Mouse (Mus musculus) embryo, embryonic 11 days (tissue): ENCODE results near the gene Smc4.
A peak's percentile ranks its signal among the peaks of the same experiment; 100 is the strongest.
"Not testable (repeated sequence)": the region's sequence is repeated elsewhere in the genome, so short reads cannot be mapped to it uniquely, and the experiment has no call there.

Experiments used
- DNase-seq: peaks from one replicate; pipeline ENCODE4 v3.0.0-alpha.2; 2015

Smc4 gene

DNA sequence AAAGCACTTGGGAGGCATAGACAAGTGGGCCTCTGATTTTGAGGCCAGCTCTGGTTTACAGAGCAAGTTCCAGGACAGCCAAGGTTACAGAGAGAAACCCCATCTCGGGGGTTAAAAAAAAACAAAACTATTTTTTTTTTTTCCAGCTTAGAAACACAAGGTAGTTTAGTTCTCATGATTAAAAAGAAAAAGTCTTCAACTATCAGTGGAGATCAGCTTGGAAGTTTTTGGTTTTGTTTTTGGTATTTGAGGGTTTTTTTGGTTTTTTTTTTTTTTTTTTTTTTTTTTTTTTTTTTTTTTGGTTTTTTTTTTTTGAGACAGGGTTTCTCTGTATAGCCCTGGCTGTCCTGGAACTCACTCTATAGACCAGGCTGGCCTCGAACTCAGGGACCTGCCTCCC lies 14.1 kb downstream of the Smc4 start:
- DNase-seq = not testable (repeated sequence)

DNA sequence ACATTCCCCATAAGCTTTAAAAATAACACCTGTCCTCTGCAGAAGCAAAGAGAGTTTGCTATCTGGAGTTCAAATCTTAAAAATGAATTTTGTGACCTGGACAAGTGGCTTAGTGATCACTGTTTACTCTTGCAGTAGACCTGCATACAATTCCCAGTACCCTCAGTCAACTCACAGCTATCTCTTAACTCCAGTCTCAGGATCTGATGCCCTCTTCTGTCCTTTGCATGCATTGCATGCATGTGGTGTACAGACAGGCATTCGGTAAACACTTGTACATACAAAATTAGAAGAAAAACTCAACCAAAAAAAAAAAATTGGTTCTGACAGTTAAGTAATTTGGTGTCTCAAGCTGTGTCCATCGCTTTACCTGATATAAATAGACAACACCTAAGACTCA lies 15.7 kb downstream of the Smc4 start:
- DNase-seq = no peak

DNA sequence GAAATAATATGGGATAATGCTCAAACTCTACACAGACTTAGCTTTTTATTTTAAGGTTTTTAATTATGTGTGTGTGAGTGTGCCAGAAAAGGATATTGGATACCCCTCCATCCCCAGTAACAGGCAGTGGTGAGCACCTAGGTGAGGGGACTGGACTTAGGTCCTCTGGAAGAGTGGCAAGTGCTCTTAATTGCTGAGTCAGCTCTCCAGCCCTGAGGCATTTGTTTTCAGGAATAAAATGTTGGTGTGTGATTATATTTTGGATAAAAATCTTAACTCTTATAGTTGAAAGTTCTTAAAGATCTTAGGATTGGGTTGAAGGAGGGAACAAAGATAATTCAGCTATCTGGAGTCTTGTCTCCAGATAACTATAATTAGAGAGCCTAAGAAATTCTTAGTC lies 16.2 kb downstream of the Smc4 start:
- no peak for DNase-seq

DNA sequence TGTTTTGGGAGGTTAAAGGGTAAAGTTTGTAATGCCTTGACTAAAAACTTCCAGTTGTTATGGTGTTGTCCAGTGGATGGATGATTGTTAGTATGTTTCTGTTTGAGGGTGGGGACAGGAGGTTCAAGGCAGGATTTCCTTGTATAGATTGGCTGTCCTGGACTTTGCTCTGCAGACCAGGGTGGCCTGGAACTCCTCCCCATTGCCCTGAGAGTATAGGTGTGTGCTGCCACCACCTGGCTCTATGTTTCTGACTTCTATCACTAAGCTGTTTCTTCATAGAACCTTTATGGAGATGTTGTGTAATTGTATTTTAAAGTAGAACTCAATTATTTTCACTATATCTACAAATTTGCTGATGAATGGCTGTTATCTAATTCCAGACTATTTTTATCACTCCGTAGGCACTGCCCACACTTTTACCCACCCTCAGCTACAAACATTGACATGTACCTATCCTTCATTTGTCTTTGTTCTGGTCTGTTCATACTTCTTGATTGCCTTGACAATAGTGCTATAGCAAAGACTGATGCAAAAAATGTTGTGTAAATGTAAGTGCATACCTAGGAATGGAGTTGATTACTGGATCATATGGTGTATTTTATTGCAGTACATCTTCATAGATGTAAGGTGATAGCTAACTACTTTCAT lies 21.7 kb downstream of the Smc4 start:
- DNase-seq = no peak

DNA sequence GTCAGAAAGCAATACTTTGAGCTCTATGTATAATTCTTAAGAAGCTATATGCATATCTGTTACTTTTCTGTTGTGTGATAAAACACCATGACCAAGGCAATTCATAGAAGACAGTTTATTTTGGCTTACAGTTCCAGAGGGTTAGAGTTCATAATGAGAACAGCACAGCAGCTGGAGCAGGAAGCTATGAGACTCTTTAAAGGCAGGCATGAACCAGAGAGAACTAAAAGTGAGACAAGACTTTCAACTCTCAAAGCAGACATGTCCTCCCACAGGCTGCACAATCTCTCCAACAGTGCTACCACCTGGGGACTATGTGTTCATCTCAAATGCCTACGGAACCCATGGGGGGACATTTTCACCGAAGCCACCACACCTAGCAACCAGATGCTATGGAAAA lies 35.6 kb downstream of the Smc4 start:
- DNase-seq = no peak

DNA sequence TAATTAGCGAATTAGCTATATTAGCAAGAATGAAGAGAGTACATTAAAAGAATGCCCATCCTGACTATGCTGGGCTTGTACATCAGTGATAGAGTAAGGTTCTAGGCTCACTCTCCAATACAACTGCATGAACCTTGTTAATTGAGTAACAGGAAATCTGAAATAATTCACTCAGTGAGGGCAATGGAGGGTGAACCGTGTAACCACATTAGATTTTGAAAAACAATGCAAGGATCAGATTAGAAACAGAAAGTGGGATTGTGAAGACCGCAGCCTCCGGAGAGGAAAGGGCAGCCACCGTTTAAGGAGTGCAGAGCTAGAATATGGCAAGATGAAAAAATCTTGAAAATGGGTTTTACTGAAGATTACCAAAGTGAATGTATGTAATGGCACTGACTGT lies 36.8 kb downstream of the Smc4 start:
- DNase-seq = no peak

DNA sequence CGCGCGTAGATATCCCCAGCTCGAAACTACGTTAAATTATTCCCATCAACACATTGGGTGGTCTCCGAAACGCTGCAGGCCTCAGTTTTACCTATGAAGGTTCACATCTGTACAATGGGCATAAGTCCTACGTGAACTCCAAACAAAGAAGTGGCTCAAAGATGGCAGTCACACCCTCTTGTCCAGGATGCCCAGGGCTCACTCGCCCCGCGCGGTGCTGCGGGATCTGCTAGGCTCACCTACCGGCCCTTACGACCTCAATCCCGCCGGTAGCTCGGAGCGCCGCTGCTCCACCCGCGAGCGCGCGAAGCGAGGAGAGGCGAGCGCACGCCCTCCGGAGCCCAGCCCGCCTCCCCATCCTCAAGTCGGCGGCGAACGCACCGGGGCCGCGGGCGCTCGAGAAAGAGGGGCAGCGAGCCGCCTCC lies 39.6 kb downstream of the Smc4 start:
- DNase-seq = peak; percentile 74

DNA sequence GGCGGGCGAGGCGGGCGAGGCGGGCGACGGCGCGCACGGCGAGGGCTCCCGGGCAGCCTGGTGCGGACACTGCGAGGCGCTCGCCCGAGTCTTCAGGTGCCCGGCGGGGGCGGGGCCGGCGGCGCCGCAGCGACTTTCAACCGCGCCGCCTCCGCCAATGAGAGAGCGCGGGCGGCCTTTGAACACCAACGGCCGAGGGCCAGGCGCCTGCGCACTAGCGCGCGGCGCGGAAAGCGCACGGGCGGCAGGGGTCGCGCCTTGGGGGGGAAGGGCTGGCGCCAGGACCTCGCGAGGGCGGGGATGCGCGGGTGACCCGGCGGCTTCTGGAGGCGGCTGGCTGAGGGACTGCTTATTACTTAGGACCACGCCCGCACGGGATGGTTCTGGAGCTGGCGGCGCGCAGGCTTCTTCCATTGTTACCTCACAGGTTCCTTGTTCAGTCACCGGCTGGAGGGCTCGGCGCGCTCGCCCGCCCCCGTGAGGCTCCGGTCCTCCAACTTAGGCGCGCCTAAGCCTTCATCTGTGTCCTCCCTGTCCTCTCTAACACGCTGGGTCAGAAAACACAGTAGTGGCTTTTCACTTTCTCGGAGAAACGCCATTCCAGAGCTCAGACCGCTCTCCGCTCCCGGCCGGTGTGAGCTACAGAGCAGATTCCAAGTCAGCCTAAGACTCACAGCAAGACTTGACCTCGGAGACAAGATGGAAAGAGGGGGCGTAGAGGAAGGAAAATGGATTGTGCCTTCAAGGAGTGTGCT lies 40.3 kb downstream of the Smc4 start, which contains the start of gene Trim59:
Gene Trim59 (minus strand): TSS at position 111 of the 755 bp plus-strand sequence.
- DNase-seq = peak; percentile 99

DNA sequence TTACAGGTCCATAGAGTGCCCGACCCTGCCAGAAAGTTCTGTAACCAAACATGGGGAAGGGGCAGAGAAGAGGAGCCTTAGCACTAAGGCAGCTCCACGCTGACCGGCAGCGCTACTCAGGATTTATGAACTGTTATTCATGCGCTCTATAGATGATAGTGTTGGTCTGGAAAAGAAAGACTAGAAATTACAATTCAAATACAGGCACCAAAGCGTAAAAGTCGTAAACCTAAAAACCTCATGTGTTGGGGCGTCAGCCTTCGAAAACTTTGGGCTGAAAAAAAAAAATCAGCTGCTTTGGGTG lies 40.8 kb downstream of the Smc4 start:
- no peak for DNase-seq

DNA sequence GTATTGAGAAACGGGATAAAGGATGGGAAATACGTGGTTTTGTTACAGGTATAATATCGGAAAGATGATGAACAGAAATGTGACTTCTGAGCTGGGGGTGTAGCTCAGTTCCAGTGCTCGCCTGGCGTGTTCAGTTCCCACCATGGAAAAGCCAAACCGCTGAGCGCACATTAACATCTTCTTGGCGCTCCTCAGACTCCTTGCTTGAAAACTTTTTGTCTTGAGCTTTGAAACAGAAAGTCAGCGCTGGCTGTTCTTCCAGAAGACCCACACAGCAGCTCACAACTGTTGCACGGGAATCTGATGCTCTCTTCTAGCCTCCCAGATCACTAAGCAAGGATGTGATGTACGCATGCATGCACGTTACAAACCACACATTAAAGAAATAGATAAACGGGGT lies 41.2 kb downstream of the Smc4 start:
- DNase-seq = peak; percentile 46

DNA sequence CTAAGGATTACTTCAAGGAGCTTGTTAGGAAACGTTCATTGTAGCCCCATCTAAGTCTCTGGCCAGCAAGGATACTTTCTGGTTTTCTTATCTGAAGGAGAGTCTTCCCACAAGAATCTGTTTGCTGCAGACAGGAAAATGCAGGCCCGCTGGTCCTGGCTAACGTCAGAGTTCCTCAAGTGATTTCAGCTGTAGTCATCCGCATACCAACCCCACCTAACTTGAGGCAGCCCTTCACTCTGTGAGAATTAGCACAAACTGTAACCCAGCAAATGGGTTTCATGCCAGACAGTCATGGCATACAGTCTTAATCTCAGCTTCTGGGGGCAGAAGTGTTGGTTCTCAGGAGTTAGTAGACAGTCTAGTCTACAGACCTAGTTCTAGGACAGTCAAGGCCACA lies 42.0 kb downstream of the Smc4 start:
- DNase-seq = no peak

DNA sequence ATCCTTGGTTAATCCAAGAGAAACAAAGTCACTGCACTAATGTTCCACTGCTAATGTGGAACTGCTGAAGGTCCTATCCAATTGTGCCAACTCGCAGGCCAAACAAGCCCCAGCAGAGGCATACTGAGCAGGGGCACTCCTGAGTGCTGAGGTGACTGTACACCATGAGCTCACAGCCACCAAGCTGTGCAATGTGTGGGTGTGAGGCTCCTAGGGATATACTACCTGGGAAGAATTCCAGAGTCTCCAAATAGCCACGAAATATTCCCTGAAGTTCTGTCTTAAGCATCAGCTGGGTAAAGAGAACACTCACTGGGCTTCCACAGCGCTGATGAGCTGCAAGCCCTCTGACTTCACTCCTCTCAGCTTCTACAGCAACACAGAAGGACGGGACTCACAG lies 43.1 kb downstream of the Smc4 start:
- no peak for DNase-seq

DNA sequence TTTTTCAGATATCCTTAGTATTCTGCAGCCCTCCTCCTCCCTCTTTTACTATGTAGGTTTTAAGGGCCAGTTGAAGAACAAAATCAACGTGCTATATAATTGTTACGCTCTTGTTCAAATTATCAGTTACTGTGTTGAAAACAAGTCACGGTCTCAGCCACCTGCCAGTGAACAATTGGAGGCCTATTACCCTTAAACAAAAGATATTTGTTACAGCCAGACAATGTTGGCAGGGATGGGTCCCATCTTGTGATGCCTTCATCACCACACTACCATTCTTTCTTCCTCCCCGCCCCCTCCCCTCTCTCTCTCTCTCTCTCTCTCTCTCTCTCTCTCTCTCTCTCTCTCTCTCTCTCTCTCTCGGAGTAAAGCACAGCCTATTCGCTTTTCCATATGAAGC lies 44.5 kb downstream of the Smc4 start:
- DNase-seq = no peak

DNA sequence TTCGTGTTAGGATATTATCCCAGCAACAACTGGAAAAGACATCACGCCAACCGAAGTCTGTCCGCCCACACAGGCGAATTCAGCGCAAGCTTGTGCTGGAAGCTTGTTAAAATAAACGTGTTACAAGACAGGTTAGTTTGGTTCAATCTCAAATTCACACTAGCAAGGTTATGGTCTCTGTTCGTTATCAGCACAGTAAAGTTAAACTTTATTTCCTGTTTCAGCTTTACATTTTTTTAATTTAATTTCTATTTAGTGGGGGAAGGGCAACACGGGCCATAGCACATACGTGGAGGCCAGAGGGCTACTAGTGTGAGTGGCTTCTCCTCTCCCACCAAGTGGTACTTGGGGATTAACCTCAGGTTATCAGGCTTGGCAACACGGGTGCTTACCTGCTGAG lies 47.4 kb downstream of the Smc4 start:
- DNase-seq = no peak

DNA sequence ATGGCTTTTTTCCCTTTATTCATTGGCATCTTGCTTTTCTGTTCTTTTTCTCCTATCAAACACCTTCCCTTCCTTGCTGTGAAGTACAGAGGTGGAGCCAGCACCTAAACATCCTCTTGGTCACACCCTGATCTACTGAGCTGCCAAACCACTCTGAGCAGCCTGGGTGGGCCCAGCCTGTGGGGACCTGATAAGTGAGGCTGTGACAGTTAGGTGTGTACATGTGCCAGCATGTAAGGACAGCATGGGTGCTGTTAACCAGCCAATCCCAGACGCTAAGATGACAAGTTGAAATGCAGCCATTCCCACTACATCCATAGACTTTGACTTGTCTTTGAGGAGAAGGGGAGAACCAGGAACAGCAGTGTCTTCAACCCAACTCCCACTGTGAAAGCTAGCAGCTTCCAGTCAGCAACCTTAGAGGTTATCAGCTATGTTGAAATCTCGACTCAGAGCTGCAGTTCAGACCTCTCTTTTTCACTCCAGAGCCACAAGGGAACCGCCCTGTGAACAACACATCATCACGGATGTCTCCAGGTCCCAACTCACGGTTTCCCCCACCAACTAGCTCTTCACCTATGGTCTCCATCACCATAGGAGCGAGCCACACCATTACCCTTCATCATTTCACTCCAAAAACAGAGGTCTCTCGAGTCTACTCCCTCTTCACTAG lies 50.4 kb downstream of the Smc4 start:
- DNase-seq = no peak

DNA sequence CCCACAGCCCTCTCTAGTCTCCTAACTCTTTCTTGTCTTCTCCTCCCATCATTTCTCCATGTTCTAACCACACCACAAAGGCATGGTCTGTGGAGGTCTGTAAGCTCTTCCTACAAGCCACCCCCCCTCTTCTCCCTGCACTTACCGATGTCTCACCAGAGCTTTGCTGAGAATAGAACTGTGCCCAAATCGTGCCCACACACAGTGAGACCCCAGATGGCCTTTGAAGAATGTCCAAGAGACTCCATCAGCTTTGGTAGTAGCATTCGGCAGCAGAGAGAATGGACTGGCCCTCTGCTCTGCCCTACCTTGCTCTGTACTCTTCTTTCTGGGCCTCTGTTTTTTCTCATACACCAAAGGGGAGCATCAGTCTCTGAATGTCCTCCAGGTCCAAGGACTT lies 51.3 kb downstream of the Smc4 start:
- DNase-seq = no peak

DNA sequence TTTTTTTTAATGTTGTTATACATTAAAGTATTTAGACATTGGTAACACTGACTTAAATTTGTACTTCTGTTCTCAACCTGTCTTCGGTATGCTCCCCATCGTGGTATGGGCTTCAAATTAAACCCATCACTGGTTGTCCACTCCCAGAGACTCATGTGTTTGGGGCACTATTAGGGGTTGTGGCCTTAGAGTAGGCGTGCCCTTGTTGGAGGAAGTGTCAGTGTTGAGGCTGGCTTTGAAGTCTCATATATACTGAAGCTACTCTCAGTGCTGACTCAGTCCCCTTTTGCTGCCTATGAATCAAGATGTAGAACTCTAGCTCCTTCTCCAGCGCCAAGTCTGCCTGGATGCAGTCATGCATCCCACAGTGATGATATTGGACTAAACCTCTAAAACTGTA lies 56.1 kb downstream of the Smc4 start:
- DNase-seq = no peak

DNA sequence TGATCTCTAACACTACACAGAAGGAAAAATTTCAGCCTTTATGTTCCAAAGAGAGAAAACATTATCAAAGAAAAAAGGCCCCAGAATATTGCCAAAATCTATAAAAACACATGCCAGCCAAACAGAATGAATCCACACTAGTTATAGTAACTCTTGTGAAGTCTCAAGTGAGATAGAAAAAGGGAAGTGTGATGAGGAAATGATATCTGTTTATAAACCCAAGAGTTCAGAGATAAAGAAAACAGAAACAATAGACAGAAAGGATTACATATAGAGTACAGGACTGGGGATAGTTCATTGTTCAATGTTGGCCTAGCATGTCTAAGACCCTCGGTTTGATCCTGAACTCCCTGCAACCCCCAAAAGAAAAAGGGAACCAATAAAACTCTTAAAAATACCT lies 58.2 kb downstream of the Smc4 start:
- no peak for DNase-seq

DNA sequence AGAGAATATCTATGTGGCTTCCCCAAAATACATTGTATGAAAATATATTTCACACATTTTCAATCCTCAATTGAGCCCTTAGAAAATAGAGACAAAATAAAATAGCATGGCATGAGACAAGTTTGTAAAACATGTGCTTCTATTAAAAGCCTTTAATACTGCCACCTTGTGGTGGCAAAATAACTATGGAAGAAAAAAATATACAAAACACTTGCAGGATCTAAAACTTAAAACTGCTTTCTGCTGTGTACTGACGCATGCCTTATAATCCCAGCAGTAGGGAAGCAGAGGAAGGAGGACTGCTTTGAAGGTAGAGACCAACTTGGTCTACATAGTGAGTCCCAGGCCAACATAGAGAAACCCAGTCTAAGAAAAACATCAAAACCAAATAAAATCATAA lies 59.5 kb downstream of the Smc4 start:
- DNase-seq = peak; percentile 67
